Mouse (Mus musculus) kidney, postnatal 0 days (tissue): ENCODE measurements at regions not wholly inside any gene's neighbourhood (a gene's known extent, or its start where the extent isn't known, plus 50 kb on each side); places are given as distances from the start of the nearest gene placed in this dataset.

Experiments used
- ATAC-seq: fragments of 200-750 bp; cut with Nextera tagmentation; replicated peaks from 2 replicates; pipeline ENCODE4 v1.8.0; 2017; ENCODE audit warnings: low read depth, moderate number of reproducible peaks, moderate TSS enrichment, moderate library complexity; ENCODE audit not compliant: low FRiP score
- DNase-seq: peaks from one replicate; pipeline ENCODE4 v3.0.0-alpha.2; 2016; ENCODE audit warnings: low spot score
- H3K27ac ChIP-seq: fragments of 300-500 bp; sonication (generic); 2 replicates; pipeline ENCODE4 v1.5.1; 2014; ENCODE audit warnings: mild to moderate bottlenecking
- H3K27me3 ChIP-seq: fragments of 300-500 bp; sonication (generic); 2 replicates; pipeline ENCODE4 v1.6.1; 2014; ENCODE audit warnings: low read length, mixed read lengths; ENCODE audit not compliant: insufficient read depth
- H3K36me3 ChIP-seq: fragments of 300-500 bp; sonication (generic); 2 replicates; pipeline ENCODE4 v1.6.1; 2014; ENCODE audit warnings: low read length, mixed read lengths; ENCODE audit not compliant: insufficient read depth
- H3K4me1 ChIP-seq: fragments of 300-500 bp; sonication (generic); replicated peaks from 2 replicates; pipeline ENCODE4 v1.6.1; 2014; ENCODE audit warnings: antibody characterized with exemption, low read length, mixed read lengths; ENCODE audit not compliant: insufficient read depth
- H3K4me2 ChIP-seq: fragments of 300-500 bp; sonication (generic); 2 replicates; pipeline ENCODE4 v1.6.1; 2014; ENCODE audit warnings: mild to moderate bottlenecking, low read length, moderate library complexity, mixed read lengths
- H3K4me3 ChIP-seq: fragments of 300-500 bp; sonication (generic); replicated peaks from 2 replicates; pipeline ENCODE4 v1.5.1; 2014; ENCODE audit warnings: low read depth, low read length
- H3K9ac ChIP-seq: fragments of 300-500 bp; sonication (generic); 2 replicates; pipeline ENCODE4 v1.6.1; 2014; ENCODE audit warnings: low read depth, low read length
- H3K9me3 ChIP-seq: fragments of 300-500 bp; sonication (generic); replicated peaks from 2 replicates; pipeline ENCODE4 v1.6.1; 2016; ENCODE audit warnings: low read length, inconsistent platforms, mixed read lengths
- CTCF ChIP-seq: IDR thresholded peaks from 2 replicates; pipeline ENCODE4 v1.5.1; 2016; ENCODE audit warnings: antibody characterized with exemption, low read depth, mild to moderate bottlenecking, moderate library complexity
- WGBS: fragments of 180-500 bp; shearing (Covaris S2); extraction: QIAGEN DNeasy Blood & Tissue Kit; methylation state at CpG from one replicate; pipeline ENCODE4 v1.1.7; 2014; 5-methylcytosine and 5-hydroxymethylcytosine counted together

GRCm38 (mm10) chr4:142473284-142473683 is 234.1 kb upstream of the Kazn start:
- ATAC-seq: no peak
- DNase-seq: no peak
- no peaks in the 10 kb centered on the region for H3K4me1 ChIP-seq
- no peaks in the 10 kb centered on the region for H3K9me3 ChIP-seq
- no peak overlapping the region for H3K9ac ChIP-seq
- H3K27ac ChIP-seq: no peak overlapping the region
- no peak overlapping the region for H3K4me2 ChIP-seq
- no peaks in the 10 kb centered on the region for H3K27me3 ChIP-seq
- H3K36me3 ChIP-seq: no peaks in the 10 kb centered on the region
- TF ChIP-seq CTCF: no peak
- 69% methylated on average over 8 of the region's 8 CpGs for WGBS
- no peak overlapping the region for H3K4me3 ChIP-seq

- H3K4me2 ChIP-seq: no peak overlapping the region
- no peak overlapping the region for H3K27ac ChIP-seq
- DNase-seq (no peak), ATAC-seq (no peak)
- no peak overlapping the region for H3K4me3 ChIP-seq
- 86% methylated on average over 3 of the region's 3 CpGs for WGBS
- no peaks in the 10 kb centered on the region for H3K4me1 ChIP-seq
- no peaks in the 10 kb centered on the region for H3K9me3 ChIP-seq
- no peaks in the 10 kb centered on the region for H3K27me3 ChIP-seq
- no peaks in the 10 kb centered on the region for H3K36me3 ChIP-seq
- no peak for TF ChIP-seq CTCF
- H3K9ac ChIP-seq: no peak overlapping the region
These were observed 233.1 kb upstream of the Kazn start for GRCm38 (mm10) chr4:142472332-142472731.

- TF ChIP-seq CTCF: no peak
- H3K9ac ChIP-seq: no peak overlapping the region
- H3K4me1 ChIP-seq: no peaks in the 10 kb centered on the region
- 86% methylated on average over 6 of the region's 6 CpGs for WGBS
- H3K4me3 ChIP-seq: no peak overlapping the region
- H3K9me3 ChIP-seq: no peaks in the 10 kb centered on the region
- ATAC-seq (no peak), DNase-seq (no peak)
- H3K27ac ChIP-seq: no peak overlapping the region
- H3K36me3 ChIP-seq: no peaks in the 10 kb centered on the region
- no peaks in the 10 kb centered on the region for H3K27me3 ChIP-seq
- H3K4me2 ChIP-seq: no peak overlapping the region
These were observed 231.6 kb upstream of the Kazn start for GRCm38 (mm10) chr4:142470784-142471183.

GRCm38 (mm10) chr4:142467920-142468319 is 228.7 kb upstream of the Kazn start:
- Histone ChIP-seq H3K4me1 (no peaks in the 10 kb centered on the region), H3K36me3 (no peaks in the 10 kb centered on the region), H3K9me3 (no peaks in the 10 kb centered on the region), H3K4me2 (no peak overlapping the region), H3K4me3 (no peak overlapping the region), H3K9ac (no peak overlapping the region), H3K27me3 (no peaks in the 10 kb centered on the region), H3K27ac (no peak overlapping the region)
- 63% methylated on average over 6 of the region's 6 CpGs for WGBS
- no peak for DNase-seq
- no peak for TF ChIP-seq CTCF
- no peak for ATAC-seq

GRCm38 (mm10) chr4:142465226-142465625 is 226.0 kb upstream of the Kazn start:
- no peaks in the 10 kb centered on the region for H3K9me3 ChIP-seq
- WGBS: 81% methylated on average over 4 of the region's 4 CpGs
- TF ChIP-seq CTCF: no peak
- no peaks in the 10 kb centered on the region for H3K36me3 ChIP-seq
- DNase-seq (no peak), ATAC-seq (0 out of 2 replicates have a peak, but pooled peaks have one; percentile 46)
- no peak overlapping the region for H3K4me3 ChIP-seq
- no peaks in the 10 kb centered on the region for H3K4me1 ChIP-seq
- no peak overlapping the region for H3K9ac ChIP-seq
- H3K27me3 ChIP-seq: no peaks in the 10 kb centered on the region
- H3K4me2 ChIP-seq: no peak overlapping the region
- H3K27ac ChIP-seq: no peak overlapping the region

- WGBS: 85% methylated on average over 6 of the region's 6 CpGs
- Histone ChIP-seq H3K27me3 (no peaks in the 10 kb centered on the region), H3K9me3 (no peaks in the 10 kb centered on the region), H3K4me3 (no peak overlapping the region), H3K4me2 (no peak overlapping the region), H3K9ac (no peak overlapping the region), H3K36me3 (no peaks in the 10 kb centered on the region), H3K4me1 (no peaks in the 10 kb centered on the region), H3K27ac (no peak overlapping the region)
- ATAC-seq (no peak), DNase-seq (no peak)
- TF ChIP-seq CTCF: no peak
These were observed 224.9 kb upstream of the Kazn start for GRCm38 (mm10) chr4:142464066-142464465.

- ATAC-seq (no peak), DNase-seq (no peak)
- no peaks in the 10 kb centered on the region for H3K27me3 ChIP-seq
- no peak overlapping the region for H3K4me2 ChIP-seq
- H3K4me1 ChIP-seq: no peaks in the 10 kb centered on the region
- TF ChIP-seq CTCF: no peak
- H3K9ac ChIP-seq: no peak overlapping the region
- WGBS: 70% methylated on average over 13 of the region's 13 CpGs
- H3K9me3 ChIP-seq: no peaks in the 10 kb centered on the region
- no peak overlapping the region for H3K4me3 ChIP-seq
- H3K27ac ChIP-seq: no peak overlapping the region
- no peaks in the 10 kb centered on the region for H3K36me3 ChIP-seq
These were observed 221.4 kb upstream of the Kazn start for GRCm38 (mm10) chr4:142460468-142461086.
